Mouse (Mus musculus): ENCODE measurements around the gene Nutf2-ps1.

- no peak for TF ChIP-seq POLR2A (IDR thresholded peaks at IDR 0.05; ENCODE audit: low read depth, low read length)
- TF ChIP-seq CTCF (IDR thresholded peaks at IDR 0.05; ENCODE audit: extremely low read depth, insufficient read length, insufficient replicate concordance, low read depth, low read length): no peak
These were observed 32.8 kb upstream of the Nutf2-ps1 start for GRCm38 (mm10) chr19:53621681-53622080.

Measured in small intestine, adult 2 months (tissue).